Mouse (Mus musculus) limb, embryonic 12.5 days (tissue): Measurements from ENCODE around the gene Nap1l1. TPM values are rescaled to one million over a fixed set of nuclear protein-coding genes. Genes with fewer than 3 reads are reported as not detected.
"Not testable (repeated sequence)": the region's sequence is repeated elsewhere in the genome, so short reads cannot be mapped to it uniquely, and the experiment has no call there.

Source experiments
- ATAC-seq: fragments of 200-750 bp; cut with Nextera tagmentation; 2 replicates; pipeline ENCODE4 v1.8.0; 2017; ENCODE audit warnings: low read depth, moderate TSS enrichment; ENCODE audit not compliant: insufficient number of reproducible peaks, insufficient read depth, low FRiP score, low TSS enrichment
- H3K27ac ChIP-seq: fragments of 300-500 bp; sonication (generic); 2 replicates; pipeline ENCODE4 v1.5.1; 2016; ENCODE audit warnings: mild to moderate bottlenecking, moderate library complexity
- H3K27me3 ChIP-seq: fragments of 300-500 bp; sonication (generic); 2 replicates; pipeline ENCODE4 v1.6.1; 2016; ENCODE audit warnings: mild to moderate bottlenecking, moderate library complexity
- H3K36me3 ChIP-seq: fragments of 300-500 bp; sonication (generic); 2 replicates; pipeline ENCODE4 v1.6.1; 2016; ENCODE audit warnings: mild to moderate bottlenecking, moderate library complexity
- H3K4me1 ChIP-seq: fragments of 300-500 bp; sonication (generic); replicated peaks from 2 replicates; pipeline ENCODE4 v1.6.1; 2016
- H3K4me2 ChIP-seq: fragments of 300-500 bp; sonication (generic); 2 replicates; pipeline ENCODE4 v1.6.1; 2016; ENCODE audit warnings: mild to moderate bottlenecking, moderate library complexity
- H3K4me3 ChIP-seq: fragments of 300-500 bp; sonication (generic); replicated peaks from 2 replicates; pipeline ENCODE4 v1.5.1; 2016; ENCODE audit warnings: mild to moderate bottlenecking
- H3K9ac ChIP-seq: fragments of 300-500 bp; sonication (generic); replicated peaks from 2 replicates; pipeline ENCODE4 v1.6.1; 2016; ENCODE audit warnings: mild to moderate bottlenecking, moderate library complexity
- H3K9me3 ChIP-seq: fragments of 300-500 bp; sonication (generic); 2 replicates; pipeline ENCODE4 v1.6.1; 2016; ENCODE audit warnings: mild to moderate bottlenecking, moderate library complexity
- WGBS: fragments of 180-500 bp; shearing (Covaris S2); methylation state at CpG from one replicate; pipeline ENCODE4 v1.1.7; 2016; 5-methylcytosine and 5-hydroxymethylcytosine counted together
- polyA plus RNA-seq: library from polyadenylated mRNA; unstranded; fragments of >200 nt; fragmentation: Nextera tagmentation; extraction: Ambion mirVana; gene quantifications from 2 replicates; pipeline ENCODE4 v1.2.1, GENCODE M21; 2016

Gene Nap1l1
- 314 and 324 TPM in 2 replicates for polyA plus RNA-seq

- under 1% methylated on average over 80 of the region's 80 CpGs for WGBS
Measured at GRCm38 (mm10) chr10:111472686-111473510, at the start of gene Nap1l1. Nap1l1 (plus strand) TSS chr10:111473223.

GRCm38 (mm10) chr10:111426491-111426890 lies 46.5 kb upstream of the Nap1l1 start:
- 89% methylated on average over 1 of the region's 1 CpGs for WGBS
- Histone ChIP-seq H3K9ac (no peak overlapping the region), H3K9me3 (peaks cover 4% of the 10 kb centered on the region; the same call in 1 of the 2 replicates), H3K36me3 (no peaks in the 10 kb centered on the region), H3K4me2 (no peak overlapping the region), H3K4me1 (peaks cover 4% of the 10 kb centered on the region; the same call in 1 of the 2 replicates), H3K4me3 (no peak overlapping the region), H3K27me3 (no peaks in the 10 kb centered on the region), H3K27ac (no peak overlapping the region)
- no peak for ATAC-seq

More at GRCm38 (mm10) chr10:111472686-111473510, at the start of gene Nap1l1:
- Histone ChIP-seq H3K27ac (peak within 1 kb of the TSS; percentile 98), H3K9ac (peak within 1 kb of the TSS; percentile 98), H3K9me3 (no peaks in the 10 kb centered on the region), H3K4me1 (peaks cover 25% of the 10 kb centered on the region), H3K4me3 (peak within 1 kb of the TSS; percentile 93), H3K27me3 (no peaks in the 10 kb centered on the region), H3K4me2 (peak within 1 kb of the TSS; percentile 78), H3K36me3 (peaks cover 4% of the 10 kb centered on the region; the same call in 1 of the 2 replicates)
- peak; percentile 99 for ATAC-seq

GRCm38 (mm10) chr10:111433502-111433901 lies 39.5 kb upstream of the Nap1l1 start:
- Histone ChIP-seq H3K9ac (no peak overlapping the region), H3K4me3 (no peak overlapping the region), H3K4me2 (no peak overlapping the region), H3K36me3 (no peaks in the 10 kb centered on the region), H3K9me3 (no peaks in the 10 kb centered on the region), H3K4me1 (no peaks in the 10 kb centered on the region), H3K27ac (no peak overlapping the region), H3K27me3 (no peaks in the 10 kb centered on the region)
- WGBS, result 82% methylated on average over 3 of the region's 3 CpGs
- no peak for ATAC-seq

- H3K36me3 ChIP-seq, result no peaks in the 10 kb centered on the region
- H3K9ac ChIP-seq, result no peak overlapping the region
- H3K9me3 ChIP-seq, result no peaks in the 10 kb centered on the region
- no peak overlapping the region for H3K4me2 ChIP-seq
- H3K27me3 ChIP-seq, result no peaks in the 10 kb centered on the region
- ATAC-seq, result peak; percentile 68; the same call in 1 of the 2 replicates
- no peaks in the 10 kb centered on the region for H3K4me1 ChIP-seq
- 63% methylated on average over 3 of the region's 3 CpGs for WGBS
- no peak overlapping the region for H3K4me3 ChIP-seq
- no peak overlapping the region for H3K27ac ChIP-seq
Measured at GRCm38 (mm10) chr10:111441034-111441440, 32.0 kb upstream of the Nap1l1 start.

GRCm38 (mm10) chr10:111444199-111444598 lies 28.8 kb upstream of the Nap1l1 start:
- no peak for ATAC-seq
- H3K27me3 ChIP-seq, result no peaks in the 10 kb centered on the region
- no peaks in the 10 kb centered on the region for H3K4me1 ChIP-seq
- 74% methylated on average over 9 of the region's 9 CpGs for WGBS
- H3K9me3 ChIP-seq, result no peaks in the 10 kb centered on the region
- no peak overlapping the region for H3K27ac ChIP-seq
- no peaks in the 10 kb centered on the region for H3K36me3 ChIP-seq
- H3K9ac ChIP-seq, result no peak overlapping the region
- H3K4me3 ChIP-seq, result no peak overlapping the region
- H3K4me2 ChIP-seq, result no peak overlapping the region

GRCm38 (mm10) chr10:111445939-111446671 lies 26.9 kb upstream of the Nap1l1 start:
- no peak for ATAC-seq
- Histone ChIP-seq H3K36me3 (no peaks in the 10 kb centered on the region), H3K4me2 (no peak overlapping the region), H3K9me3 (no peaks in the 10 kb centered on the region), H3K4me3 (no peak overlapping the region), H3K9ac (no peak overlapping the region), H3K4me1 (no peaks in the 10 kb centered on the region), H3K27me3 (no peaks in the 10 kb centered on the region), H3K27ac (no peak overlapping the region)
- 59% methylated on average over 9 of the region's 9 CpGs for WGBS

GRCm38 (mm10) chr10:111446672-111447008 lies 26.4 kb upstream of the Nap1l1 start:
- H3K9me3 ChIP-seq, H3K9ac ChIP-seq, H3K4me1 ChIP-seq, H3K36me3 ChIP-seq, ATAC-seq, H3K4me3 ChIP-seq, H3K27ac ChIP-seq, H3K27me3 ChIP-seq, H3K4me2 ChIP-seq: not testable (repeated sequence)
- 95% methylated on average over 3 of the region's 3 CpGs for WGBS

- not testable (repeated sequence) for H3K36me3 ChIP-seq, H3K27me3 ChIP-seq, H3K4me2 ChIP-seq, H3K4me3 ChIP-seq, H3K9me3 ChIP-seq, ATAC-seq, H3K27ac ChIP-seq, H3K4me1 ChIP-seq, H3K9ac ChIP-seq
- WGBS, result 67% methylated on average over 5 of the region's 5 CpGs
Measured at GRCm38 (mm10) chr10:111449662-111450061, 23.4 kb upstream of the Nap1l1 start.

GRCm38 (mm10) chr10:111451683-111452322 lies 21.2 kb upstream of the Nap1l1 start:
- no peaks in the 10 kb centered on the region for H3K36me3 ChIP-seq
- no peaks in the 10 kb centered on the region for H3K27me3 ChIP-seq
- peaks cover 2% of the 10 kb centered on the region; the same call in 1 of the 2 replicates for H3K4me1 ChIP-seq
- no peak overlapping the region for H3K27ac ChIP-seq
- no peak overlapping the region for H3K4me3 ChIP-seq
- ATAC-seq, result no peak
- no peak overlapping the region for H3K9ac ChIP-seq
- H3K4me2 ChIP-seq, result no peak overlapping the region
- 100% methylated on average over 1 of the region's 1 CpGs for WGBS
- no peaks in the 10 kb centered on the region for H3K9me3 ChIP-seq

GRCm38 (mm10) chr10:111452426-111452825 lies 20.6 kb upstream of the Nap1l1 start:
- ATAC-seq, result no peak
- H3K4me1 ChIP-seq, result peaks cover 7% of the 10 kb centered on the region; the same call in 1 of the 2 replicates
- WGBS, result 88% methylated on average over 11 of the region's 11 CpGs
- no peak overlapping the region for H3K4me3 ChIP-seq
- no peak overlapping the region for H3K27ac ChIP-seq
- no peaks in the 10 kb centered on the region for H3K36me3 ChIP-seq
- no peak overlapping the region for H3K4me2 ChIP-seq
- no peaks in the 10 kb centered on the region for H3K27me3 ChIP-seq
- no peak overlapping the region for H3K9ac ChIP-seq
- no peaks in the 10 kb centered on the region for H3K9me3 ChIP-seq

- ATAC-seq, result no peak
- Histone ChIP-seq H3K4me1 (peaks cover 20% of the 10 kb centered on the region), H3K36me3 (no peaks in the 10 kb centered on the region), H3K9me3 (no peaks in the 10 kb centered on the region), H3K9ac (no peak overlapping the region), H3K4me3 (no peak overlapping the region), H3K27me3 (no peaks in the 10 kb centered on the region), H3K27ac (no peak overlapping the region), H3K4me2 (no peak overlapping the region)
- WGBS, result 74% methylated on average over 8 of the region's 8 CpGs
Measured at GRCm38 (mm10) chr10:111454698-111455308, 18.2 kb upstream of the Nap1l1 start.
